Mouse (Mus musculus) heart, embryonic 11.5 days (tissue): ENCODE measurements around the gene Agtrap. TPM values are rescaled to one million over a fixed set of nuclear protein-coding genes. Genes with fewer than 3 reads are reported as not detected.
A peak's percentile ranks its signal among the peaks of the same experiment; 100 is the strongest.

Source experiments
- ATAC-seq: fragments of 200-750 bp; cut with Nextera tagmentation; replicated peaks from 2 replicates; pipeline ENCODE4 v1.8.0; 2017; ENCODE audit warnings: moderate library complexity; ENCODE audit not compliant: insufficient number of reproducible peaks, low FRiP score, low TSS enrichment
- H3K27ac ChIP-seq: fragments of 300-500 bp; sonication (generic); 2 replicates; pipeline ENCODE4 v1.5.1; 2014; ENCODE audit warnings: mild to moderate bottlenecking, low read depth, low read length
- H3K27me3 ChIP-seq: fragments of 300-500 bp; sonication (generic); 2 replicates; pipeline ENCODE4 v1.6.1; 2014; ENCODE audit warnings: mild to moderate bottlenecking, low read length, mixed read lengths; ENCODE audit not compliant: control insufficient read depth, insufficient read depth
- H3K36me3 ChIP-seq: fragments of 300-500 bp; sonication (generic); 2 replicates; pipeline ENCODE4 v1.6.1; 2014; ENCODE audit warnings: mild to moderate bottlenecking, low read length, moderate library complexity, mixed read lengths; ENCODE audit not compliant: control insufficient read depth, insufficient read depth
- H3K4me1 ChIP-seq: fragments of 300-500 bp; sonication (generic); 2 replicates; pipeline ENCODE4 v1.6.1; 2014; ENCODE audit warnings: low read length; ENCODE audit not compliant: control insufficient read depth, insufficient read depth
- H3K4me2 ChIP-seq: fragments of 300-500 bp; sonication (generic); 2 replicates; pipeline ENCODE4 v1.6.1; 2014; ENCODE audit warnings: mild to moderate bottlenecking, moderate library complexity
- H3K4me3 ChIP-seq: fragments of 300-500 bp; sonication (generic); 2 replicates; pipeline ENCODE4 v1.5.1; 2014; ENCODE audit warnings: low read depth, low read length
- H3K9ac ChIP-seq: fragments of 300-500 bp; sonication (generic); 2 replicates; pipeline ENCODE4 v1.6.1; 2014; ENCODE audit warnings: mild to moderate bottlenecking, low read depth, low read length, moderate library complexity
- H3K9me3 ChIP-seq: fragments of 300-500 bp; sonication (generic); replicated peaks from 2 replicates; pipeline ENCODE4 v1.6.1; 2016; ENCODE audit warnings: low read length; ENCODE audit not compliant: control insufficient read depth
- WGBS: fragments of 180-500 bp; shearing (Covaris S2); extraction: QIAGEN DNeasy Blood & Tissue Kit; methylation state at CpG from one replicate; pipeline ENCODE4 v1.1.7; 2014; ENCODE audit not compliant: insufficient replicate concordance; 5-methylcytosine and 5-hydroxymethylcytosine counted together
- polyA plus RNA-seq: library from polyadenylated mRNA; unstranded; fragments of >200 nt; fragmentation: Nextera tagmentation; extraction: Ambion mirVana; gene quantifications from 2 replicates; pipeline ENCODE4 v1.2.1, GENCODE M21; 2014

Agtrap gene
- polyA plus RNA-seq: 12.7 and 17.6 TPM in 2 replicates

DNA sequence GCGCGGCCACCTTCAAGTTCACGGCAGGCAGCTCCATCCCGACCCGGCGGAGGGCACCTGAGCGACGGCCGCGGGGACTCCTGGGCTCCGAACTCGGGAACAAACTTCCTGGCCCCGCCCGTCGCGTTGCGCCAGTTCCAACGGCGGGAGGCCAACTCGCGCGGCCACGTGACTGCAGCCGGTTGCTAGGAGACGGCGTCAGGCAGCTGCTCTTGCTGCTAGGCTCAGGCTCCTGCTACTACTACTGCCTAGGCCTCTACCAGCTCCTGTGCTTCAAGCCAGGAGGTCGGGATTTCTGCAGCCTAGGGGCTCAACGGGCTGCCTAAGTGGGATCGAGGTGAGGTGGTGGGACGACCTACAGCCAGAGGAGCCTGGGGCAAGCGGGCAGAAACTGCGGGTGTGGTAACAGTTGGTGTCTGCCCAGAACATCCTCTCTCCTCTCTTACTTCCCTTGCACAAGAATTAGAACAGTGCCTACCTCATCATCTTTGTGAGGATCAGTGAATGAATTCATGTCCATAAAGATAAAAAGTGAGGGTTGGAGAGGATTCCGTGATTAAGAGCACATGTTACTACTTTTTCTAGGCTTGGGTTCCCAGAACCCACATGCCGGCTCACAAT is at the start of gene Agtrap:
Gene Agtrap (minus strand): TSS at position 125 of the 621 bp plus-strand sequence.
- peak within 1 kb of the TSS; percentile 80 for H3K9ac ChIP-seq
- no peaks in the 10 kb centered on the region for H3K27me3 ChIP-seq
- peaks cover 26% of the 10 kb centered on the region for H3K4me1 ChIP-seq
- ATAC-seq: peak; percentile 90
- H3K4me2 ChIP-seq: peak within 1 kb of the TSS; percentile 81
- H3K9me3 ChIP-seq: no peaks in the 10 kb centered on the region
- 6% methylated on average over 34 of the region's 34 CpGs for whole genome bisulfite sequencing
- H3K36me3 ChIP-seq: no peaks in the 10 kb centered on the region
- H3K4me3 ChIP-seq: peak within 1 kb of the TSS; percentile 76
- peak within 1 kb of the TSS; percentile 35; the same call in 1 of the 2 replicates for H3K27ac ChIP-seq

DNA sequence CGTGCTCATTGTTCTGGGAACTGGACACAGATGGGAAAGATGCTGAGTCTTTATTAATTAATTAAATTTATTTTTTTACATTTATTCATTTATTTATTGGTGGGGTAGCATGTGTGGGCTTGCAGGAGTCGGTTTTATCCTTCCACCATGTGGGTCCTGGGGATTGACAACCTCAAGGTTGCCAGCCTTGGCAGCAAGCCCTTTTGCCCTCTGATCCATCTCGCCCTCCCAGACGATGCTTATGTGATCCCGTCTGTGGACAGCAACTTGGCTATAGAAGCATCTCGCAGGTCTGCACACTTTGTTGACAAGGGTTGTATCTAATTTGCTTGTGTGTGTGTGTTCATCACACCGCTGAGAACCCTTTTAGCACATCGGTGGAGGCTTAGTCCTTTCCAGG is 49.7 kb upstream of the Agtrap start:
- Histone ChIP-seq H3K27ac (no peak overlapping the region), H3K9me3 (no peaks in the 10 kb centered on the region), H3K27me3 (peaks cover 18% of the 10 kb centered on the region), H3K4me3 (no peak overlapping the region), H3K4me2 (no peak overlapping the region), H3K9ac (no peak overlapping the region), H3K4me1 (no peaks in the 10 kb centered on the region; the same call in none of the 2 replicates), H3K36me3 (no peaks in the 10 kb centered on the region)
- ATAC-seq: no peak
- 68% methylated on average over 8 of the region's 8 CpGs for WGBS

DNA sequence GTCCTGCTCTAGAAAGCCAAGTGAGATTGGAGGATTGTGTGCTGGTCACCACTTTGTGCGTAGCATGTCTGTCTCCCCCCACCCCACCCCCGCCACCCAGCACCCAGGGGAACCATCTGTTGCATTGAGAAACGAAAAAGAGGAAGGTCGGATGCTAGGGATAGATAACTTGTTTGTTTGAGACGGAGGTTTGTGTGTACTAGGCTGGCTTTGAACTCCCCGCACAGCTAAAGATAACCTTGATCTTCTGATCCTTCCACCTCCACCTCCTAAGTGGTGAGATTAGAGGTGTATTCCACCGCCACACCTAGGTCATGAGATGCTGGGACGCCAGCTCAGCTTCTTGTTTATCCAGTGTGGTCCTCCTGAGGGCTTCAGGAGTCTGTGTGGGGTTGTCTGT is 47.2 kb upstream of the Agtrap start:
- peaks cover 4% of the 10 kb centered on the region; the same call in 1 of the 2 replicates for H3K4me1 ChIP-seq
- H3K4me3 ChIP-seq: no peak overlapping the region
- no peaks in the 10 kb centered on the region for H3K9me3 ChIP-seq
- no peak overlapping the region for H3K4me2 ChIP-seq
- 73% methylated on average over 8 of the region's 8 CpGs for WGBS
- peaks cover 43% of the 10 kb centered on the region for H3K27me3 ChIP-seq
- ATAC-seq: no peak
- H3K9ac ChIP-seq: no peak overlapping the region
- no peaks in the 10 kb centered on the region for H3K36me3 ChIP-seq
- H3K27ac ChIP-seq: no peak overlapping the region

DNA sequence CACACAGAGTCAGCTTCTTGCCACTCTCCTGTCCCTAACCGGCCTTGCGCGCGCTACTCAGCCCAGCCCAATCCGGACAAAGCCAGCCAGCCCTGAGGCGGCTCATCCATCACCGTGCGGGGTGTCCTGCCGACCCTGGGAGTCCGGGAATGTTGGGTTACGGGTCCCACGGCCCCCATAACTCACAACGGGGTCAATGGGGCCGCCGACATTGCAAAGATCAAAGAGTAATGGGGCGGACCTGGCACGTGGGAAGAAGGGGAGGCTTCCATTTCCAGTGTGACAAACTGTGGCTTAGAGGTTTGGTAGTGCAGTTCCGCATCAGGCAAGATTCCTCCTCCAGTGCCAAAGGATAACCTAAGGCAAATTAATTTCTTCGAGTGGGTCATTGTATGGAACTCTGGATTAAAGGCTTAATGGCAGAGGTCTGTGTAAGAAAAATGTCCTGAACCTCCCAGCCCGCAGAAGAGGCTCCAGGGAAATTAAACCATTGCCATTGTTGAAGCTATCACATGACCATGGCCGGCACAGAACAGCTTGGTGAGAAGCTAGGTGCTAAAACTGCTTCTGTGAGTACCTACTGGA is 43.8 kb upstream of the Agtrap start:
- H3K27me3 ChIP-seq: peaks cover 54% of the 10 kb centered on the region
- peaks cover 4% of the 10 kb centered on the region; the same call in 1 of the 2 replicates for H3K4me1 ChIP-seq
- no peaks in the 10 kb centered on the region for H3K9me3 ChIP-seq
- WGBS: under 1% methylated on average over 21 of the region's 21 CpGs
- peak overlapping the region; percentile 96 for H3K4me2 ChIP-seq
- peak overlapping the region; percentile 62 for H3K4me3 ChIP-seq
- no peak overlapping the region for H3K27ac ChIP-seq
- H3K9ac ChIP-seq: no peak overlapping the region
- no peaks in the 10 kb centered on the region for H3K36me3 ChIP-seq
- ATAC-seq: peak; percentile 28; the same call in 1 of the 2 replicates

DNA sequence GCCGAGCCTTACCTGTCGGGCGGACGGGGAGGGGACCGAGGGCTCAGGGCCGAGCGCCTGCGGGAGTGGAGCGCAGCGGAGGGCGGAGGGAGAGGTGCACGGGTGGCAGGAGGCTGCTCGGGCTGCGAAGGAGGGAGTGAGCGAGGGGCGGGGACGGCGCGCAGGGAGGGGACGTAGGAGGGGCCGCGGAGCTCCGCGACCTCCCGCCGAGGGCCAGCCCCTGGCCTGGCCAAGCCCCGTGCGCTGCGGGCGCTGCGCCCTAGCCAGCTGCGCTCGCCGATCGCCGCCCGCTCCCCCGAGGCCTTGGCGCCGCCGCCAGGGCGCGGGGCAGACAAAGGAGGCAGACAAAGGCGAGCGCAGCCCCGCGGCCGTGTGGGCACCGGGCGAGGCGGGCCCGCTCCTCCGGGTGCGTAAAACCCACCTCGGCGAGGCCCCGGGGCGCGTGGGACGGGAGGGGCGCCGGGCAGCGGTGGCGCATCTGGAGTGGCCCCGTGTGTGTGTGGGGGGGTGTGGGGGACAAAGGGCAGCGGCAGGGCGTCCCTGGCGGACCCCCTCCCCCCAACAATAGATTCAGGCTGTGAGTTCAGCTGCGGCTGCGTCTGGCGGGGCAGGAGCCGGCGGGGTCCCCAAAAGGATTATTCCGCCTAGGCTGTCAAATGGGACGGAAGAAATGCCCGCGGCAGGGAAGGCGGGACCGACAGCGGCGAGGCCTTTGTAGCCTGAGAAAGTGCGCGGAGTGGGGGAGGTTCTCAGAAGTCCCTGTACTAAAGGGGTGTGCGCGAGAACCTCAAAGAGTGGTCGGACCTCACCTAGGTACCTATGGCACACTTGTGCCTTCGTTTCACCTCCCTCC is 43.0 kb upstream of the Agtrap start, which contains the start of gene Draxin:
Gene Draxin (minus strand): TSS at position 138 of the 853 bp plus-strand sequence.
- H3K4me3 ChIP-seq: peak within 1 kb of the TSS; percentile 62
- H3K27me3 ChIP-seq: peaks cover 55% of the 10 kb centered on the region
- peak; percentile 71 for ATAC-seq
- no peaks in the 10 kb centered on the region for H3K36me3 ChIP-seq
- no peak within 1 kb of the TSS for H3K27ac ChIP-seq
- peak within 1 kb of the TSS; percentile 68 for H3K9ac ChIP-seq
- peak within 1 kb of the TSS; percentile 96 for H3K4me2 ChIP-seq
- H3K9me3 ChIP-seq: no peaks in the 10 kb centered on the region
- under 1% methylated on average over 76 of the region's 87 CpGs for WGBS
- H3K4me1 ChIP-seq: peaks cover 4% of the 10 kb centered on the region; the same call in 1 of the 2 replicates

DNA sequence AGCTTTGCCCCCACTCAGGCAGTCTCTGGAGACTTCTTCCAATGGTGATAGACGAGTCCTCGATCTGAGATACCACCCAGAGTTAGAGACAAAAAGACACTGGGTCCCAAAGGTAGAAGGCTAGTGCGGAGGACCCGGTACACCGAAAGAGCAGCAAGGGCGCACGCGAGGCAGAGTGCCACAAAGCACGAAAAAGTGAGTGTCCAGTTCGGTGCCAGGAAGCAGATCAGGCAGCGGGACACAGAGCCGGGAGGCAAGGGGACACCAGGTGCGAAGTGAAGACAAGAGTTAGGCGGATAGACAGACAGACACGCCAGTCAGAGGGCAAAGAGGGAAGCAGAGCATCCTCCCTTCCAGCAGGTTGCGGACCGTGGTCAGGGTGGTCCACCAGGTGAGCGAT is 42.3 kb upstream of the Agtrap start, which contains the start of gene Mad2l2:
Gene Mad2l2 (plus strand): TSS at position 252 of the 400 bp plus-strand sequence.
- WGBS: 1% methylated on average over 17 of the region's 18 CpGs
- Histone ChIP-seq H3K9me3 (no peaks in the 10 kb centered on the region), H3K27me3 (peaks cover 55% of the 10 kb centered on the region), H3K9ac (peak within 1 kb of the TSS; percentile 68), H3K4me3 (peak within 1 kb of the TSS; percentile 62), H3K36me3 (no peaks in the 10 kb centered on the region), H3K4me2 (peak within 1 kb of the TSS; percentile 96), H3K27ac (no peak within 1 kb of the TSS), H3K4me1 (peaks cover 4% of the 10 kb centered on the region; the same call in 1 of the 2 replicates)
- no peak for ATAC-seq

DNA sequence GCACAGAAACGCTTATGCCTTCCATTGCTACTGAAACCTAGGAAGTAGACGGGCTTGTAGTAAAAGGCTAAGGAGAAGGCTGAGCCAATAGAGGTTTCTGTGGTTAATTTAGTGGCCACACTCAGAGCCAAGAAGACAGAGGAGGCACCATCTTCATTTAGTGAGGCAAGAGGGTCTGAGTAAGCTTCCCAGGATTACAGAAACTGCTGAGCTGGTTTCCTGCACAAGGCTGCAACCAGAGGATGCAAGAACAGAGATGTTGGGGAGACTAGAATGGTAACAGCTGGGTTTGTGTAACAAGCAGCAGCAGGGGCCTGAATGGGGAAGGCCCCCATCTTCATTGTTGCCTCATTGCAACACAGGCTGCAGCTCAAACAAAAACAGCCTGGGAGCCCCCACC is 40.8 kb upstream of the Agtrap start:
- Histone ChIP-seq H3K4me1 (peaks cover 4% of the 10 kb centered on the region; the same call in 1 of the 2 replicates), H3K9me3 (no peaks in the 10 kb centered on the region), H3K27ac (no peak overlapping the region), H3K36me3 (no peaks in the 10 kb centered on the region), H3K9ac (no peak overlapping the region), H3K4me2 (no peak overlapping the region), H3K27me3 (peaks cover 59% of the 10 kb centered on the region), H3K4me3 (no peak overlapping the region)
- no peak for ATAC-seq
- WGBS: 58% methylated on average over 2 of the region's 2 CpGs

DNA sequence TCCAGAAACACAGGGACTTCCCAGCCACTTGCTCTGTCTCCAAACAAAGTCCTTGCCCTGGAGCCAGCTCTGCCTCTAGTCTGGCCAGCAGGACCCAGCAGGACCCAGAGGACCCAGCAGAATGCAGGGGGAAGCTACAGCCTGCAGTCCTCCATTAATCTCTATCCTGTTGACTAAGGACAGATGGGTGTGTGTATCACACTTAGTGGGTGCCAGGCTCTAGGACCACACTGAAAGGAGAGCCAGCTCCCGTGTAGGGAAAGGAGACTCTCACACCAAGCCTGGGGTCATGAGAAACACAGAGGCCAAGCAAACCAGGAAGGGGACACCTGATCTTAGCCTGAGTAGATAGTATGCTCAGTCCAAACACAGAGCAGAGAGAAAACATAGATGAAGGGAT is 40.4 kb upstream of the Agtrap start:
- no peak overlapping the region for H3K4me2 ChIP-seq
- H3K9ac ChIP-seq: no peak overlapping the region
- H3K27me3 ChIP-seq: peaks cover 60% of the 10 kb centered on the region
- no peaks in the 10 kb centered on the region for H3K9me3 ChIP-seq
- no peak for ATAC-seq
- peaks cover 4% of the 10 kb centered on the region; the same call in 1 of the 2 replicates for H3K4me1 ChIP-seq
- H3K4me3 ChIP-seq: no peak overlapping the region
- WGBS: 38% methylated on average over 1 of the region's 1 CpGs
- H3K27ac ChIP-seq: no peak overlapping the region
- H3K36me3 ChIP-seq: no peaks in the 10 kb centered on the region
